Mouse (Mus musculus) forebrain, embryonic 12.5 days (tissue): ENCODE data around the gene Cxcr2. TPM values are rescaled to one million over a fixed set of nuclear protein-coding genes. Genes with fewer than 3 reads are reported as not detected.

ENCODE experiments used
- ATAC-seq: fragments of 200-750 bp; cut with Nextera tagmentation; 2 replicates; pipeline ENCODE4 v1.8.0; 2017; ENCODE audit warnings: moderate TSS enrichment; ENCODE audit not compliant: low FRiP score
- H3K27ac ChIP-seq: fragments of 300-500 bp; sonication (generic); 2 replicates; pipeline ENCODE4 v1.5.1; 2016; ENCODE audit warnings: mild to moderate bottlenecking
- H3K27me3 ChIP-seq: fragments of 300-500 bp; sonication (generic); 2 replicates; pipeline ENCODE4 v1.6.1; 2016; ENCODE audit warnings: mild to moderate bottlenecking
- H3K36me3 ChIP-seq: fragments of 300-500 bp; sonication (generic); replicated peaks from 2 replicates; pipeline ENCODE4 v1.6.1; 2016; ENCODE audit warnings: mild to moderate bottlenecking
- H3K4me1 ChIP-seq: fragments of 300-500 bp; sonication (generic); 2 replicates; pipeline ENCODE4 v1.6.1; 2016
- H3K4me2 ChIP-seq: fragments of 300-500 bp; sonication (generic); 2 replicates; pipeline ENCODE4 v1.6.1; 2016; ENCODE audit warnings: mild to moderate bottlenecking, moderate library complexity
- H3K4me3 ChIP-seq: fragments of 300-500 bp; sonication (generic); replicated peaks from 2 replicates; pipeline ENCODE4 v1.5.1; 2016; ENCODE audit warnings: mild to moderate bottlenecking
- H3K9ac ChIP-seq: fragments of 300-500 bp; sonication (generic); 2 replicates; pipeline ENCODE4 v1.6.1; 2016; ENCODE audit warnings: mild to moderate bottlenecking
- H3K9me3 ChIP-seq: fragments of 300-500 bp; sonication (generic); 2 replicates; pipeline ENCODE4 v1.6.1; 2016
- WGBS: fragments of 180-500 bp; shearing (Covaris S2); methylation state at CpG from one replicate; pipeline ENCODE4 v1.1.7; 2016; 5-methylcytosine and 5-hydroxymethylcytosine counted together
- polyA plus RNA-seq: library from polyadenylated mRNA; unstranded; fragments of >200 nt; fragmentation: Nextera tagmentation; extraction: Ambion mirVana; gene quantifications from 2 replicates; pipeline ENCODE4 v1.2.1, GENCODE M21; 2016

The Cxcr2 gene
- polyA plus RNA-seq, 1 experiment from 2014 or later: not detected

DNA sequence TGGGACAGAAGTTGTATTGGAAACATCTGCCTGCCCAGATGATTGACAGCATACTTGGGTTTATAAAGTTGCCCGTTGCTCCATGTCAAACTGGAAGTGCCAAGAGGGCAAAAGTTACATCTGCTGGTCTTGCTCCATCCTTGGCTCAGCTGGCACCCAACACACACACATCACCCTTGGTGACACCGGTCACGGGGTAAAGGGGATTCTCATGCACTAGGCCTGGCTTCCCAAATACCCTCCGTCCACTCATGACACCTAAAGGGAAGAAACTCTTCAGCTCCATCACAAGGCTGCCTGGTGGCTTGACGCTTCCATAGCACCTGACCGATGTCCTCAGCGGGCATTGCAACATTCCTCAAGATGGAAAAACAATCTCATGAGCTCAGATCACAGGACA, 36.7 kb downstream of the Cxcr2 start:
- WGBS: 89% methylated on average over 7 of the region's 7 CpGs
- H3K4me3 ChIP-seq: no peak overlapping the region

DNA sequence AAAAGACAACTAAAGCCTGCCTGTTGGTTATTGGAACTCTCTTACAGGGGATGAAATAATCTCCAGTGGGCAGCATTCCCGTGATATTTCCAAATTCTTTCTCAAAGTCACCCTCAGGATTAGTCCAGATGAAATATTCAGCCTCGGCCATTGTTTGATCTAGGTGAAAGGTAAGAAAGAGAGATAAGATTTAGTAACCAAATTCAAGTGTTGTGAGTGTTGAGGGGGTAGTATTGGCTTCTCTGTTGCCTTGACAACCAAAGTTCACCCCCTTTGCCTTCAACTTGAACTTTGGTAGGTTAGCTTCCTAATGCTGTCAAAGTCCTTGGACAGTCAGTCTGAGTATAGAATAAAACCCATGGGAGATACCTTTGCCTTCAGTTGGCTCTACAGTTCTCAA, 38.9 kb downstream of the Cxcr2 start:
- 83% methylated on average over 2 of the region's 2 CpGs for WGBS

More for the DNA sequence above, 36.7 kb downstream of the Cxcr2 start:
- no peak overlapping the region for H3K4me2 ChIP-seq
- no peaks in the 10 kb centered on the region for H3K36me3 ChIP-seq
- ATAC-seq: no peak
- H3K27me3 ChIP-seq: no peaks in the 10 kb centered on the region
- H3K27ac ChIP-seq: no peak overlapping the region
- H3K9ac ChIP-seq: no peak overlapping the region
- H3K9me3 ChIP-seq: no peaks in the 10 kb centered on the region
- H3K4me1 ChIP-seq: no peaks in the 10 kb centered on the region

DNA sequence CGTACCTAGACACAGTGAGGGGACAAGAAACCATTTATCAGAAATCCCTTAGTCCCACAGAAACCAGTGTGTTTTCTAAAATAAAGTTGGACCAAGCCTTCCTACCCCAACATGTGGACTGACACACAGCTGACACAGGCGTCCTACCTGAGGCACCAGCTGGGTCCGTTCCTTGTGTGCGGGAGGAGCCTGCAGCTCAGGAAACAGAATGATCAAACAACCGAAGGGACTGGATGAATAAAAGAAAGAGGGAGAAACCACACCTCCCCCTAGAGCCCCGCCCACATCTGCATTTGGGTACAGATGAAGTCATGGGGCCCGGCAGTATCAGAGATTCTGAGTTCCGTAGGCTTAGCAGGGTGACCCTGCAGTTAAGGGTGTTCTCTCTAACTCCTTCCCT, 40.7 kb downstream of the Cxcr2 start, which contains the start of gene Cxcr1:
TSS of gene Cxcr1 (minus strand) at position 187 of the 400 bp plus-strand sequence.
- H3K4me1 ChIP-seq: no peaks in the 10 kb centered on the region
- no peak within 1 kb of the TSS for H3K4me3 ChIP-seq
- no peaks in the 10 kb centered on the region for H3K9me3 ChIP-seq
- WGBS: 73% methylated on average over 8 of the region's 8 CpGs
- no peak within 1 kb of the TSS for H3K9ac ChIP-seq
- H3K27me3 ChIP-seq: no peaks in the 10 kb centered on the region
- H3K27ac ChIP-seq: no peak within 1 kb of the TSS
- no peaks in the 10 kb centered on the region for H3K36me3 ChIP-seq
- H3K4me2 ChIP-seq: no peak within 1 kb of the TSS
- ATAC-seq: no peak

More for the DNA sequence above, 38.9 kb downstream of the Cxcr2 start:
- no peaks in the 10 kb centered on the region for H3K9me3 ChIP-seq
- ATAC-seq: no peak
- H3K4me2 ChIP-seq: no peak overlapping the region
- H3K9ac ChIP-seq: no peak overlapping the region
- H3K36me3 ChIP-seq: no peaks in the 10 kb centered on the region
- H3K27ac ChIP-seq: no peak overlapping the region
- H3K4me3 ChIP-seq: no peak overlapping the region
- H3K4me1 ChIP-seq: no peaks in the 10 kb centered on the region
- H3K27me3 ChIP-seq: no peaks in the 10 kb centered on the region

DNA sequence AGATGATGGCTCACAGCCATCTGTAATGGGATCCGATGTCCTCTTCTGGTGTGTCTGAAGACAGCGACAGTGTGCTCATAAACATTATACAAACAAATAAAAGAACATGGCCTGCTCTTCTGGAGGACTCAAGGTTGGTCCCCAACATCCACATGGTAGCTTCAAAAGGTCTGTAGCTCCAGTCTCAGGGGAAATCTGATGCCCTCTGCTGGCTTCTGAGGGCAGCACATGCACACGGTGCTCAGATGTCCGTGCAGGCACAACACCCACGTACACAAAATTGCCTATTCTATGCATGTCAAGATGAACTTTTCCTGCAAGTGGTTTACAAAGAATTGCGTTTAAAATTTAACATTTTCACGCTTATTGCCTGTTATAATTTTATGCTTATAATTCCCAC, 42.2 kb downstream of the Cxcr2 start:
- H3K27me3 ChIP-seq: no peaks in the 10 kb centered on the region
- no peak for ATAC-seq
- H3K9ac ChIP-seq: no peak overlapping the region
- 47% methylated on average over 7 of the region's 7 CpGs for WGBS
- no peak overlapping the region for H3K4me2 ChIP-seq
- no peak overlapping the region for H3K27ac ChIP-seq
- H3K4me3 ChIP-seq: no peak overlapping the region
- H3K9me3 ChIP-seq: no peaks in the 10 kb centered on the region
- H3K36me3 ChIP-seq: no peaks in the 10 kb centered on the region
- H3K4me1 ChIP-seq: no peaks in the 10 kb centered on the region

DNA sequence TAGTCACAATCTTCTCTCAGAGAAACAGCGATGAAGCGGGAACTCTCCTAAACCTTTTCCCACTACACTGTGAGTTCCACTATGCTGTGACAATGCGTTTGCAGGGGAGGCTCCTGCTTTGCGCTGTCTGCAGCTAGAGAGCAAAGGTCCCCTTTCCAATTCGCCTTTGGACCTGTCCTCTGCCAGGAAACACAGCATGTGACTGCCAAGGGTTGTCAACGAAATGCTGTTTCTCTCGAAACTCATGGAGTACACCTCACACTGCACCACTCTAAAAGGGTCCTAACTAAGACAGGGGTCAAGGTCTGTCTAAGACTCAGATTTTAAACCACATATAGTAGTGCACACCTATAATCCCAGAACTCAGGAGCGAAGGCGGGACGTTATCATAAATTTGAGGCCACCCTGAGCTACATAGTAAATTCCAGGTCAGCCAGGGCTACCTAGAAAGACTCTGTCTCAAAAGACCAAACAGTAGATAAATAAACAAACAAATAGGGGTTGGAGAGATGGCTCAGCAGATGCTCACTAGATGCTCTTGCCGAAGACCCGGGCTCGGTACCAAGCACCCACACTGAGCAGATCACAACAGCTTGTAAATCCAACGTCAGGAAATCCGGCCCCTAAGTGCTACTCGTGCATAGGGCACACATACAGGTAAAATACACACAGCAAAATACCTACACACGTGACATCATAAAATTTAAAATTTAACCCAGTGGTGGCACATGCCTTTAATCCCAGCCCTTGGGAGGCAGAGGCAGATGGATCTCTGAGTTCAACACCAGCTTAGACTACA, 43.0 kb downstream of the Cxcr2 start:
- Histone ChIP-seq H3K27ac (no peak overlapping the region), H3K27me3 (no peaks in the 10 kb centered on the region), H3K4me2 (no peak overlapping the region), H3K4me3 (no peak overlapping the region), H3K36me3 (no peaks in the 10 kb centered on the region), H3K9ac (no peak overlapping the region), H3K4me1 (no peaks in the 10 kb centered on the region), H3K9me3 (no peaks in the 10 kb centered on the region)
- WGBS: 83% methylated on average over 17 of the region's 17 CpGs
- no peak for ATAC-seq

DNA sequence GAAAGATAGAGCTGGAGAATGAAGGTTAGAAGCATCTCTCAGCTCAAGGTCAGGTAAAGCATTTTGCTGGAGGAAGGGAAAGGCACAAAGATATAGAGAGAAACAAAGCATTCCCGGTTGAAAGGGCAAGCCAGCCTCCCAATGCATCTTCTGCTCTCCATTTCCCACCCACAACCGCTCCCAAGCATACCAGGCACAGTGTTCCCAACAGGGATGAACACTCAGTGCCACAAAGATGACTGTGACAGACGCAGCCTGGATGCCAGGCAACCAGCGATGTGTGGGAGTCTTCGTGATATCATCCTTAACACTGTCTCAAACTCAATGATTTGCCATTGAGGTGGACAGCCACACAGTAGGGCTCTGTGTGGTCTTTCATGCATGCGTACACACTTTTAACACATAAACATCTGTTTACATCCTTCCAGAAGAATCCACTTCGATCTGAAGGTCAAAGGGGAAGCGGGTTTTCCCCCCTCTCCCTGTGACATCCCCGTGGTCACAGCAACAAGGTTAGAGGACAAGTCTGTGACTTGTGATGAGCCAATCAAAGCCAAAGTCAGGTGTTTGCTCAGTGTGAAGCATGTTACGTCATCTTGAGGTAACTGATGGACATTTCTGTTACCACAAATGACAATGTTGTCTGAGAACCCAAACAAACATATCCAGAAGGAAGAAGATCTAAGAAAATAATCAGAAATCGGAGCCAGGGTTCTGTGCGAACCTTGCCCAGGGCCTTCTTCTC, 44.1 kb downstream of the Cxcr2 start:
- Histone ChIP-seq H3K4me2 (no peak overlapping the region), H3K4me1 (no peaks in the 10 kb centered on the region), H3K9me3 (no peaks in the 10 kb centered on the region), H3K36me3 (no peaks in the 10 kb centered on the region), H3K9ac (no peak overlapping the region), H3K4me3 (no peak overlapping the region), H3K27ac (no peak overlapping the region), H3K27me3 (no peaks in the 10 kb centered on the region)
- no peak for ATAC-seq
- WGBS: 82% methylated on average over 12 of the region's 12 CpGs

DNA sequence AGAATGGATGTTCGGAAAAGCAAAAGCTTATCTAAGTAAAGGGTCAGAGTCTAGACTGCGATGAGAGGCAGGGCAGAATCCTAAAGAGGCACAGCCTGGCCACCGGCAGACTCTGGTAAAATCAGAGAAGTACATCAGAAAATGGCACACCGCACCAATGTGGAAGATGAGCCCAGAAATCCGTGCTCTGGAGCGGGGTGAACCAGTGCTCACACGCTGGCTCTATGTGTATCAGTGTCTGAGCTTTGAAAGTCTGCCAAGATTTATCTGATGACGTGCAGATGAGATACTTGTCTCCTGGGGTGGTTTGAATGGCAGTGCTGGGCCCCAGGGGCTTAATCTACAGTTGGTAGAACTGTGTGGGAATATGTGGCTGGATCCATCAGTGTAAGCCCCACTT, 45.3 kb downstream of the Cxcr2 start:
- Histone ChIP-seq H3K4me1 (no peaks in the 10 kb centered on the region), H3K27me3 (no peaks in the 10 kb centered on the region), H3K4me2 (no peak overlapping the region), H3K9me3 (no peaks in the 10 kb centered on the region), H3K36me3 (no peaks in the 10 kb centered on the region), H3K9ac (no peak overlapping the region), H3K4me3 (no peak overlapping the region), H3K27ac (no peak overlapping the region)
- ATAC-seq: no peak
- WGBS: 83% methylated on average over 8 of the region's 8 CpGs

DNA sequence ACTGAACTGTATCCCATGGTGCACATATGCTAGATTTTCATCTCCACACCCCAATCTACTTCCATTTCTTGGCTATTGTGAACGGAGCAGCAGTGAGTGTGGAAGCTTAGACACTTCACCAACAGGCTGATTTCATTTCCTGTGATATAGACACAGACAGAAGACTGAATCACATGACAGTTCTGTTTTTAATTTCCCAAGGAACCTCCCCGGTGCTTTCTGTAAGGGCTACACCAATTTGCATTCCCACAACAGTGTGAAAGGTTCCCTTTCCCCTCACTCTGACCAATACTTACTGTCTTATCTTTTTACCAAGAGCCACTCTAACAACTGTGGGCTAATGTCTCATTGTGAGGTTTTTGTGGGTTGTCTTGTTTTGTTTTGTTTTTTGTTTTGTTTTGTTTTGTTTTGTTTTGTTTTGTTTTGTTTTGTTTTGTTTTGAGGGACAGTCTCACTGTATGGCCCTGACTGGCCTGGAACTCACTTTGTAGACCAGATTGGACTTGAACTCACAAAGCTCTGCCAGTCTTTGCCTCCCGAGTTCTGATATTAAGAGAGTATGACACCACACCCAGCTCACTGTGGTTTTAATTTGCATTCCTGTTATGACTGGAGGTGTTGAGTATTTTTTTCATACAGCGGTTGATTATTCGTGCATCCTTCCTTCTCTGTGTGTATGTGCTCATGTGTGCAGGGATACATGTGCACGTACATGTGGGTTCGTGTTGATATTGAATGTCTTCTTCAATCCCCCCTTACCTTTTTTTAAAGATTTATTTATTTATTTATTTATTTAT, 47.5 kb downstream of the Cxcr2 start:
- Histone ChIP-seq H3K27me3 (no peaks in the 10 kb centered on the region), H3K9ac (no peak overlapping the region), H3K4me1 (no peaks in the 10 kb centered on the region), H3K4me2 (no peak overlapping the region), H3K9me3 (no peaks in the 10 kb centered on the region), H3K27ac (no peak overlapping the region), H3K36me3 (no peaks in the 10 kb centered on the region), H3K4me3 (no peak overlapping the region)
- WGBS: 89% methylated on average over 7 of the region's 7 CpGs
- ATAC-seq: no peak

DNA sequence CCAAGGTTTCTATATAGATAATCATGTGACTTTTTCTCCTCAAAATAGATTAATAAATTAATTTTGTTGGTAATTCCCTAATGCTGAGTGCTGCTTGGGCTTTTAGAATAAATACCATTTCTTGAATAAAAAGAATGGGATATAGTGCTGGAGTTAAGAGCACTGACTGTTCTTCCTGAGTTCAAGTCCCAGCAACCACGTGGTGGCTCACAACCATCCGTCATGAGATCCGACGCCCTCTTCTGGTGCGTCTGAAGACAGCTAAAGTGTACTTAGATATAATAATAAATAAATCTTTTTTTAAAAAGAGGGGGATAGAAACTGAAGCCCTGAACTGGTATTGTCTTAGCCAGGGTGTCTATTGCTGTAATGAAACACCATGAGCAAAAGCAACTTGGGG, 49.7 kb downstream of the Cxcr2 start:
- 69% methylated on average over 5 of the region's 5 CpGs for WGBS
- no peaks in the 10 kb centered on the region for H3K9me3 ChIP-seq
- no peak overlapping the region for H3K9ac ChIP-seq
- no peak overlapping the region for H3K4me2 ChIP-seq
- H3K27me3 ChIP-seq: no peaks in the 10 kb centered on the region
- H3K4me1 ChIP-seq: no peaks in the 10 kb centered on the region
- no peak for ATAC-seq
- H3K36me3 ChIP-seq: no peaks in the 10 kb centered on the region
- H3K27ac ChIP-seq: no peak overlapping the region
- H3K4me3 ChIP-seq: no peak overlapping the region

DNA sequence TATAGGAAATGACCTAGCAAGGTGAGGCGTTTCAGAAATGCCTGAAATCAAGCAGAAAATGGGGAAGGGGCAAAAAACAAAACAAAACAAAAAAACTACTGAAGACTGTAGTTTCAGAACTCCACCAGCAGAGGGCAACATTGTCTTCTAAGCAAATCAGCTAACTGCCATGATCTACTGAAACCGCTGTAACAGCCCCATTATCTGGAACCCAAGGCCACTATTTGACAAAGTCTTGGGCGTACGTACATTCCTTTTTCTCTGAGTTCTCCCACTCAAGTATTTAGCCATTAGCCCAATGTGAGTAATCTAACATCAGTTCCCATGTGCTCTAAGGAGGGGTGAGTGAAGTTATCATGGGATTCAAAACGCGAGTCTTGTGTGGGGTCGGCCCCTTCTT, 52.1 kb downstream of the Cxcr2 start:
- H3K9ac ChIP-seq: no peak overlapping the region
- no peaks in the 10 kb centered on the region for H3K27me3 ChIP-seq
- ATAC-seq: no peak
- no peaks in the 10 kb centered on the region for H3K4me1 ChIP-seq
- H3K4me2 ChIP-seq: no peak overlapping the region
- 66% methylated on average over 7 of the region's 7 CpGs for WGBS
- H3K27ac ChIP-seq: no peak overlapping the region
- no peaks in the 10 kb centered on the region for H3K9me3 ChIP-seq
- no peaks in the 10 kb centered on the region for H3K36me3 ChIP-seq
- no peak overlapping the region for H3K4me3 ChIP-seq

DNA sequence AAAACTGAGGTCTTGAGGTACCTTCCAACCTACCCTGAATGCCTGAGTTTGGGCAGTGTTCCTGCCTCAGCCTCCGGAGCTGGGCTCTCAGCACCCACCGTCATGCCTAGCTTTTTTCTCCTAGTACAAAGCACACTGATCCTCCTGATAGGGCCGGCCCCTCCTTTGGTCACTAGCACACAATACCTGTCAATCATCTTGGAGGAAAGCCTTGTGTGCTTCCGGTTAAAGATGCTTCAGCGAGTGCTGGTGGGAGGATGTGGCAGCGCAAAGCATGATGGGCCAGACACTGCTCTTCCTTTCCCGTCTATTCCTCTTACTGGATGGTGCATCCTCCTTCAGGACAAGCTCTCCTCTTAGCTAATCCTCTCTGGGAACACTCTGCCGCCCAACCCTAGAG, 52.9 kb downstream of the Cxcr2 start:
- no peaks in the 10 kb centered on the region for H3K36me3 ChIP-seq
- no peaks in the 10 kb centered on the region for H3K27me3 ChIP-seq
- 58% methylated on average over 8 of the region's 8 CpGs for WGBS
- no peak overlapping the region for H3K27ac ChIP-seq
- H3K4me2 ChIP-seq: no peak overlapping the region
- no peak for ATAC-seq
- H3K9me3 ChIP-seq: no peaks in the 10 kb centered on the region
- H3K9ac ChIP-seq: no peak overlapping the region
- no peak overlapping the region for H3K4me3 ChIP-seq
- H3K4me1 ChIP-seq: no peaks in the 10 kb centered on the region

DNA sequence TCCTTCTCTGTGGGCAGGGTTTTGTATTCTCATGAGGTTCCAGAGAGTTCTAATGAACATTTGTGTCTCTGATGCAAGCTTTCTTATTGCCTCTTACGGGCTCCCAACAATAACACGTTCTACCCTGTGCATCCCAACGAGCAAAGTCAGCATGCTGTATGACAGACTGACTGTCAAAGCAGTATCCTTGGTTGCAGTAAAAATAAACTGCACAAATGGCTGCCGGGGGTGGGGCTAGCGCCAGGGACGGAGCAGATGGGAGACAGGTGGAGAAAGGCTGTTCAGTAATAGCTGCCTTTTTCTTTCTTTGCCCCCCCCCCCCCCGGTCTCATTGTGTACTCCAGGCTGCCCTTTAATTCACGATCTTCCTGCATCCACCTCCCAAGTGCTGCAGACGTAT, 54.1 kb downstream of the Cxcr2 start:
- Histone ChIP-seq H3K27ac (no peak overlapping the region), H3K27me3 (no peaks in the 10 kb centered on the region), H3K36me3 (no peaks in the 10 kb centered on the region), H3K4me2 (no peak overlapping the region), H3K4me3 (no peak overlapping the region), H3K4me1 (peaks cover 2% of the 10 kb centered on the region), H3K9ac (no peak overlapping the region), H3K9me3 (no peaks in the 10 kb centered on the region)
- ATAC-seq: no peak; the same call in 1 of the 2 replicates
- WGBS: 70% methylated on average over 9 of the region's 9 CpGs
